Mouse (Mus musculus) intestine, postnatal 0 days (tissue): ENCODE measurements around the gene Vmn1r55. TPM values are rescaled to one million over a fixed set of nuclear protein-coding genes. Genes with fewer than 3 reads are reported as not detected.
"Not testable (repeated sequence)": the region's sequence is repeated elsewhere in the genome, so short reads cannot be mapped to it uniquely, and the experiment has no call there.

Source experiments
- ATAC-seq: fragments of 200-750 bp; cut with Nextera tagmentation; 2 replicates; pipeline ENCODE4 v1.8.0; 2017; ENCODE audit warnings: mild to moderate bottlenecking, moderate TSS enrichment, moderate library complexity
- H3K27ac ChIP-seq: fragments of 300-500 bp; sonication (generic); 2 replicates; pipeline ENCODE4 v1.5.1; 2014; ENCODE audit warnings: mild to moderate bottlenecking, low read depth, low read length, moderate library complexity
- H3K27me3 ChIP-seq: fragments of 300-500 bp; sonication (generic); replicated peaks from 2 replicates; pipeline ENCODE4 v1.6.1; 2014; ENCODE audit warnings: low read length, mixed read lengths; ENCODE audit not compliant: control insufficient read depth, insufficient read depth
- H3K36me3 ChIP-seq: fragments of 300-500 bp; sonication (generic); 2 replicates; pipeline ENCODE4 v1.6.1; 2014; ENCODE audit warnings: mild to moderate bottlenecking, moderate library complexity; ENCODE audit not compliant: control insufficient read depth, insufficient read depth
- H3K4me1 ChIP-seq: fragments of 300-500 bp; sonication (generic); replicated peaks from 2 replicates; pipeline ENCODE4 v1.6.1; 2014; ENCODE audit warnings: antibody characterized with exemption, low read length, mixed read lengths; ENCODE audit not compliant: control insufficient read depth, insufficient read depth
- H3K4me2 ChIP-seq: fragments of 300-500 bp; sonication (generic); replicated peaks from 2 replicates; pipeline ENCODE4 v1.6.1; 2014; ENCODE audit warnings: low read depth, mild to moderate bottlenecking, moderate library complexity
- H3K4me3 ChIP-seq: fragments of 300-500 bp; sonication (generic); 2 replicates; pipeline ENCODE4 v1.5.1; 2014; ENCODE audit warnings: low read depth, low read length
- H3K9ac ChIP-seq: fragments of 300-500 bp; sonication (generic); 2 replicates; pipeline ENCODE4 v1.6.1; 2014; ENCODE audit warnings: mild to moderate bottlenecking, low read depth, low read length
- H3K9me3 ChIP-seq: fragments of 300-500 bp; sonication (generic); 2 replicates; pipeline ENCODE4 v1.6.1; 2016; ENCODE audit warnings: mixed run types; ENCODE audit not compliant: control insufficient read depth
- CTCF ChIP-seq: sonication (generic); IDR thresholded peaks from 2 replicates; pipeline ENCODE4 v1.5.1; 2016; ENCODE audit warnings: low read depth, mild to moderate bottlenecking, control low read depth, antibody characterized with exemption, moderate library complexity
- WGBS: fragments of 180-500 bp; shearing (Covaris S2); extraction: QIAGEN DNeasy Blood & Tissue Kit; methylation state at CpG from one replicate; pipeline ENCODE4 v1.1.7; 2014; 5-methylcytosine and 5-hydroxymethylcytosine counted together
- polyA plus RNA-seq: library from polyadenylated mRNA; unstranded; fragments of >200 nt; fragmentation: Nextera tagmentation; extraction: Ambion mirVana; gene quantifications from 2 replicates; pipeline ENCODE4 v1.2.1, GENCODE M21; 2015

Gene Vmn1r55
- polyA plus RNA-seq: not detected in 2 replicates

GRCm38 (mm10) chr7:5149570-5149969, at the start of gene Vmn1r55:
Gene Vmn1r55 (minus strand): TSS chr7:5149670.
- not testable (repeated sequence) for H3K4me2 ChIP-seq, H3K36me3 ChIP-seq, H3K9ac ChIP-seq, H3K9me3 ChIP-seq, H3K27me3 ChIP-seq, H3K4me3 ChIP-seq, ATAC-seq, H3K27ac ChIP-seq, H3K4me1 ChIP-seq

GRCm38 (mm10) chr7:5196647-5197046, 47.2 kb upstream of the Vmn1r55 start, which contains the start of gene Vmn1r56:
Gene Vmn1r56 (minus strand): TSS chr7:5196747.
- not testable (repeated sequence) for H3K9ac ChIP-seq, H3K36me3 ChIP-seq, H3K9me3 ChIP-seq, H3K4me1 ChIP-seq, H3K4me3 ChIP-seq, H3K27ac ChIP-seq, H3K4me2 ChIP-seq, H3K27me3 ChIP-seq, ATAC-seq

- no peak within 1 kb of the TSS for H3K27ac ChIP-seq
Observed at GRCm38 (mm10) chr7:5125549-5126406, 23.7 kb downstream of the Vmn1r55 start, which contains the start of gene Rasl2-9. Gene Rasl2-9 (minus strand): TSS chr7:5125950.

GRCm38 (mm10) chr7:5125078-5125477, 24.4 kb downstream of the Vmn1r55 start:
- Histone ChIP-seq H3K9me3 (no peaks in the 10 kb centered on the region), H3K9ac (no peak overlapping the region; the same call in 1 of the 2 replicates), H3K4me3 (no peak overlapping the region), H3K27me3 (no peaks in the 10 kb centered on the region), H3K36me3 (no peaks in the 10 kb centered on the region), H3K4me1 (no peaks in the 10 kb centered on the region), H3K4me2 (no peak overlapping the region), H3K27ac (no peak overlapping the region)
- no peak for TF ChIP-seq CTCF
- ATAC-seq: no peak
- 88% methylated on average over 8 of the region's 8 CpGs for WGBS

More at GRCm38 (mm10) chr7:5125549-5126406, 23.7 kb downstream of the Vmn1r55 start, which contains the start of gene Rasl2-9:
- ATAC-seq: peak; percentile 87
- Histone ChIP-seq H3K4me2 (peak within 1 kb of the TSS; percentile 73), H3K4me1 (no peaks in the 10 kb centered on the region), H3K4me3 (peak within 1 kb of the TSS; percentile 36), H3K27me3 (no peaks in the 10 kb centered on the region), H3K9me3 (no peaks in the 10 kb centered on the region), H3K9ac (peak within 1 kb of the TSS; percentile 42; the same call in 1 of the 2 replicates), H3K36me3 (no peaks in the 10 kb centered on the region)
- TF ChIP-seq CTCF: peak; percentile 96
- 20% methylated on average over 42 of the region's 42 CpGs for WGBS

- no peak within 1 kb of the TSS for H3K4me3 ChIP-seq
- no peak within 1 kb of the TSS for H3K27ac ChIP-seq
- ATAC-seq: no peak
- no peak within 1 kb of the TSS for H3K9ac ChIP-seq
- no peak within 1 kb of the TSS for H3K4me2 ChIP-seq
- no peaks in the 10 kb centered on the region for H3K36me3 ChIP-seq
- no peak for TF ChIP-seq CTCF
- H3K9me3 ChIP-seq: no peaks in the 10 kb centered on the region
- 81% methylated on average over 3 of the region's 3 CpGs for WGBS
- H3K27me3 ChIP-seq: no peaks in the 10 kb centered on the region
- H3K4me1 ChIP-seq: no peaks in the 10 kb centered on the region
Observed at GRCm38 (mm10) chr7:5116850-5117249, 32.6 kb downstream of the Vmn1r55 start, which contains the start of gene Rfpl4. Gene Rfpl4 (minus strand): TSS chr7:5116950.

GRCm38 (mm10) chr7:5112701-5113100, 36.8 kb downstream of the Vmn1r55 start:
- Histone ChIP-seq H3K9me3 (no peaks in the 10 kb centered on the region), H3K4me1 (no peaks in the 10 kb centered on the region), H3K27me3 (no peaks in the 10 kb centered on the region), H3K4me2 (no peak overlapping the region), H3K9ac (no peak overlapping the region), H3K4me3 (no peak overlapping the region), H3K27ac (no peak overlapping the region), H3K36me3 (no peaks in the 10 kb centered on the region)
- TF ChIP-seq CTCF: no peak
- WGBS: 30% methylated on average over 3 of the region's 3 CpGs
- no peak for ATAC-seq
